Mouse (Mus musculus) cerebellum, adult 2 months (tissue): ENCODE measurements around the gene Lrrc41. TPM values are rescaled to one million over a fixed set of nuclear protein-coding genes. Genes with fewer than 3 reads are reported as not detected.
A peak's percentile ranks its signal among the peaks of the same experiment; 100 is the strongest.

Experiments used
- DNase-seq, 2 experiments: peaks; one replicate each; pipeline ENCODE4 v3.0.0; 2021
- H3K27ac ChIP-seq: fragments of 200-500 bp; 2 replicates; pipeline ENCODE4 v1.5.1; 2012; ENCODE audit warnings: low read length, control low read depth, inconsistent platforms; ENCODE audit not compliant: insufficient read depth
- H3K27me3 ChIP-seq: fragments of 200-500 bp; 2 replicates; pipeline ENCODE4 v1.6.1; 2012; ENCODE audit warnings: inconsistent platforms, mild to moderate bottlenecking, low read length, moderate library complexity; ENCODE audit not compliant: control insufficient read depth, insufficient read depth
- H3K4me1 ChIP-seq: fragments of 200-500 bp; 2 replicates; pipeline ENCODE4 v1.6.1; 2011; ENCODE audit warnings: low read length; ENCODE audit not compliant: control insufficient read depth, insufficient read depth
- H3K4me3 ChIP-seq: fragments of 200-500 bp; replicated peaks from 2 replicates; pipeline ENCODE3; 2011; ENCODE audit warnings: mild to moderate bottlenecking, low read depth, low read length, control low read depth; ENCODE audit not compliant: insufficient read depth
- CTCF ChIP-seq: fragments of 200-500 bp; IDR thresholded peaks from 2 replicates; pipeline ENCODE4 v1.5.1; 2011; ENCODE audit warnings: low read depth, mild to moderate bottlenecking, control low read depth, low read length, moderate library complexity, borderline replicate concordance; ENCODE audit not compliant: insufficient read depth
- POLR2A ChIP-seq: fragments of 200-500 bp; IDR thresholded peaks from 2 replicates; pipeline ENCODE4 v1.6.1; 2011; ENCODE audit warnings: low read length, control low read depth, borderline replicate concordance; ENCODE audit not compliant: insufficient read depth
- WGBS: fragments of 180-500 bp; shearing (Covaris S2); methylation state at CpG from one replicate; pipeline ENCODE4 v1.1.7; 2018; 5-methylcytosine and 5-hydroxymethylcytosine counted together
- polyA plus RNA-seq: library from polyadenylated mRNA; depleted of rRNA; stranded (reverse); fragments of >200 nt; gene quantifications from 2 replicates; pipeline ENCODE4 v1.2.3, GENCODE M21; 2012

Gene Lrrc41
- polyA plus RNA-seq, 1 experiment, result 34.6 TPM

DNA sequence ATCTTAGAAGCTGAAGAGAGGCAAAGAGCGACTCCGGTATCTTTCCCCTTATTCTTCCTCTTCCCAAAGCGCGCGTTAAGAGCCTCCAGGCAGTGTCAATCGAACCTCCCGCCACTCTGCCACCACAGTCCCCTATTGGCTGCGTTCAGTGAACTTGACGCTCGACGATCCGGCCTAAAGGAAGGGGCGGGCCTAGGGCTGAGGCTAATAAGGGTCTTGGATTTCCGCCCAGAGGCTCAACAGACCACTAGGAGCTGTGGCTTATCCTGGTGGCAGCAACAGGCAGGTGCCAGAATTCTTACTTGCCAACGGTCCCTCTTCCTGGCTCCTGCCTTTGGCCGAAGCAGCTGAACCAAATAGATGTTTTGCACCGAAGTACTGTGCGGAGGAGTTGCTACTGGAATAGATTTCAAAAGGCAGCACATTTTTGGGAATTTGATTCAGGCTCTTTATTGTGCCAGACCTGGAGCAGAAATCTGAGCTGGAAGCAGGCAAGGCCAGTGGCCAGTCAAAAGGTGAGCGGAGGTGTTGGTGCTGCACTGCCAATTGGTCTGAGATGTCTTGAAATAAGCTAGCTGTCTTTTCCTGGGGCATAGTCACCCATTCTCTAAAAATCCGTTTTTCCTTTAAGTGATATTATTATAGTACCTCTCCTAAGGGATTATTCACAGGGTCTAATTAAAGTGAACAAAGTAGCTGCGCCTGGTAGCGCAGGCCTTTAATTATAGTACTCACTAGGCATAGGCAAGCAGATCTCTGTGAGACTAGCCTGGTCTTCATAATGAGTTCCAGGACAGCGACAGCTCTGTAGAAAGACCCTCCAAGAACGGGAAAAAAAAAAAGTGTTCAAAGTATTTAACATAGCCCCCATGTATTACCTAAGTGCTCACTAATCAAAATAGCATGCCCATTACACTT lies 48.8 kb downstream of the Lrrc41 start, which contains the start of the genes Rad54l and Pomgnt1:
TSS of gene Rad54l (minus strand) at position 89 of the 918 bp plus-strand sequence.
TSS of gene Pomgnt1 (plus strand) at position 239 of the 918 bp plus-strand sequence.
- peak; percentile 74 to 82 for DNase-seq
- H3K27ac ChIP-seq, result no peak within 1 kb of the TSS; the same call in 1 of the 2 replicates
- no peaks in the 10 kb centered on the region; the same call in 1 of the 2 replicates for H3K4me1 ChIP-seq
- TF ChIP-seq POLR2A (no peak), CTCF (no peak)
- H3K27me3 ChIP-seq, result no peaks in the 10 kb centered on the region
- 7% methylated on average over 24 of the region's 24 CpGs for WGBS
- peak within 1 kb of the TSS; percentile 93 for H3K4me3 ChIP-seq

- Histone ChIP-seq H3K27me3 (no peaks in the 10 kb centered on the region), H3K4me1 (no peaks in the 10 kb centered on the region), H3K4me3 (no peak overlapping the region), H3K27ac (no peak overlapping the region)
- no peak for TF ChIP-seq POLR2A
- no peak for TF ChIP-seq CTCF
- DNase-seq, result no peak
- 87% methylated on average over 4 of the region's 4 CpGs for WGBS
Observed at GRCm38 (mm10) chr4:116125803-116126386, 50.8 kb downstream of the Lrrc41 start.

- DNase-seq, result no peak
- H3K27me3 ChIP-seq, result no peaks in the 10 kb centered on the region
- no peak overlapping the region for H3K4me3 ChIP-seq
- 44% methylated on average over 6 of the region's 6 CpGs for WGBS
- 0 out of 2 replicates have a peak, but pooled peaks cover 1% of the 10 kb centered on the region for H3K4me1 ChIP-seq
- TF ChIP-seq CTCF, result no peak
- TF ChIP-seq POLR2A, result no peak
- no peak overlapping the region for H3K27ac ChIP-seq
Observed at GRCm38 (mm10) chr4:116127956-116128355, 52.9 kb downstream of the Lrrc41 start.

DNA sequence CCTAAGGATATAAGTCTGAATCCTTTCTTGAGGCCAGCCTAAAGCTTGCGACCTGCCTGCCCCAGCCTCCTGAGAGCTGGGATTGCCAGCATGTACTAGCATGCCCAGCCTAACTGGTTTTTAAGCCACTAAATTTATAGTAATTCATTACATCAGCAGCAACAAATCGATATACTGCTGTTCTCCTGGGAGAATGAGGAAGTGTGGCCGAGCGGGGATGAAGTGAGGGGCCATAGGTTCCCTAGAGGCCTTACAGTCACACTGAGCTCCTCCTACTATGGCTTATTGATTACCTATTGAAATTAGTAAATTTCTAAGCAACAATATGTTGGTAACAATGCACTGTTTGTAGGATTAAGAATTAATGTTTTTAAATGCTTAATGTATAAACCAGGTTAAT lies 58.1 kb downstream of the Lrrc41 start:
- peaks cover 9% of the 10 kb centered on the region for H3K4me1 ChIP-seq
- 79% methylated on average over 4 of the region's 4 CpGs for WGBS
- no peak overlapping the region for H3K4me3 ChIP-seq
- TF ChIP-seq POLR2A (no peak), CTCF (no peak)
- no peak overlapping the region for H3K27ac ChIP-seq
- H3K27me3 ChIP-seq, result no peaks in the 10 kb centered on the region
- no peak for DNase-seq

- peak in 1 of 2 experiments; percentile 39 for DNase-seq
- no peak overlapping the region for H3K4me3 ChIP-seq
- TF ChIP-seq POLR2A (no peak), CTCF (peak; percentile 40; the same call in 1 of the 2 replicates)
- WGBS, result 8% methylated on average over 2 of the region's 2 CpGs
- H3K4me1 ChIP-seq, result peaks cover 15% of the 10 kb centered on the region
- peak overlapping the region; percentile 25; the same call in 1 of the 2 replicates for H3K27ac ChIP-seq
- H3K27me3 ChIP-seq, result no peaks in the 10 kb centered on the region
Observed at GRCm38 (mm10) chr4:116134990-116135389, 59.9 kb downstream of the Lrrc41 start.

DNA sequence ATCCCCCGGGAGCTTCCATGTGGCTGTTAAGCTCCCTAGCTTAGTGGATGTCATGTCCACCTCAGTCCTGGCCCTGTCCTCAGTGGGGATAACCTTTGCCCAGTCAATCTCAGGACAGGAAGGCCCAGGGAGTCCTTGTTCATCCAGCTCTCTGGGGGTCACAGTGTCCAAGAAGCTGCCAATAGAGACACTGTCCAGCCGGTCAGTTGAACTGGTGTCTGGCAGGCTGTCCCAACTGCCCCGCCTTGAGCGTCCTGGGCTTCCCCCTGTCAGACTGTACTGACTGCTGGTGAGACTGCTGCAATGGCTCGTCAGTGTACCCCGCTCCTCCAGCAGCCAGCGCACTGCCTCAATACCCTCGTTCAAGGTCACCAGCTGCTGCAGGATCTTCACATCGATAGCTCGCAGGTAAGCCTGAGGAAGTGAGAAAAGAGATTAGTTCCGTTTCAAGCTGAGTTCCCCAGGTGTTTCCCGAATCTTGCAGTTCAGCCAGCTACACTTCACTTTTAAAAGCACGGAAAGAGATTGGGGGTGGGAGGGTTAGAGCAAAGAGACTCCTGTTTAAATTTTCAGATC lies 62.4 kb downstream of the Lrrc41 start:
- 28% methylated on average over 13 of the region's 13 CpGs for WGBS
- TF ChIP-seq CTCF (no peak), POLR2A (no peak)
- Histone ChIP-seq H3K27ac (no peak overlapping the region), H3K4me3 (no peak overlapping the region), H3K27me3 (no peaks in the 10 kb centered on the region), H3K4me1 (peaks cover 21% of the 10 kb centered on the region)
- DNase-seq, result no peak

- Histone ChIP-seq H3K27ac (peak overlapping the region; percentile 92), H3K27me3 (no peaks in the 10 kb centered on the region), H3K4me3 (peak overlapping the region; percentile 91), H3K4me1 (peaks cover 19% of the 10 kb centered on the region)
- DNase-seq, result peak in 1 of 2 experiments; percentile 37
- TF ChIP-seq CTCF (no peak), POLR2A (no peak)
- 12% methylated on average over 7 of the region's 7 CpGs for WGBS
Observed at GRCm38 (mm10) chr4:116140801-116141574, 65.9 kb downstream of the Lrrc41 start.
